Mouse (Mus musculus) midbrain, embryonic 16.5 days (tissue): ENCODE results near the gene Klhdc8a. TPM values are rescaled to one million over a fixed set of nuclear protein-coding genes. Genes with fewer than 3 reads are reported as not detected.

Experiments used
- ATAC-seq: fragments of 200-750 bp; cut with Nextera tagmentation; 2 replicates; pipeline ENCODE4 v1.8.0; 2017; ENCODE audit warnings: moderate TSS enrichment
- H3K27ac ChIP-seq: fragments of 300-500 bp; sonication (generic); 2 replicates; pipeline ENCODE4 v1.5.1; 2014; ENCODE audit warnings: mild to moderate bottlenecking, low read length, mixed read lengths
- H3K27me3 ChIP-seq: fragments of 300-500 bp; sonication (generic); 2 replicates; pipeline ENCODE4 v1.6.1; 2014; ENCODE audit warnings: low read depth, low read length, mixed read lengths; ENCODE audit not compliant: control insufficient read depth, insufficient read depth
- H3K36me3 ChIP-seq: fragments of 300-500 bp; sonication (generic); 2 replicates; pipeline ENCODE4 v1.6.1; 2014; ENCODE audit warnings: mild to moderate bottlenecking, low read length, moderate library complexity, mixed read lengths; ENCODE audit not compliant: control insufficient read depth, insufficient read depth
- H3K4me1 ChIP-seq: fragments of 300-500 bp; sonication (generic); 2 replicates; pipeline ENCODE4 v1.6.1; 2014; ENCODE audit warnings: mild to moderate bottlenecking, low read length, mixed read lengths; ENCODE audit not compliant: control insufficient read depth, insufficient read depth
- H3K4me2 ChIP-seq: fragments of 300-500 bp; sonication (generic); 2 replicates; pipeline ENCODE4 v1.6.1; 2014; ENCODE audit warnings: mild to moderate bottlenecking, low read length, mixed read lengths
- H3K4me3 ChIP-seq: fragments of 300-500 bp; sonication (generic); 2 replicates; pipeline ENCODE4 v1.5.1; 2014; ENCODE audit warnings: low read depth, mild to moderate bottlenecking, low read length, moderate library complexity, mixed read lengths
- H3K9ac ChIP-seq: fragments of 300-500 bp; sonication (generic); 2 replicates; pipeline ENCODE4 v1.6.1; 2014; ENCODE audit warnings: low read depth, low read length, mixed read lengths
- H3K9me3 ChIP-seq: fragments of 300-500 bp; sonication (generic); replicated peaks from 2 replicates; pipeline ENCODE4 v1.6.1; 2014; ENCODE audit warnings: mild to moderate bottlenecking, low read length, mixed read lengths; ENCODE audit not compliant: control insufficient read depth, poor library complexity, severe bottlenecking
- WGBS: fragments of 180-500 bp; shearing (Covaris S2); extraction: QIAGEN DNeasy Blood & Tissue Kit; methylation state at CpG from one replicate; pipeline ENCODE4 v1.1.7; 2014; 5-methylcytosine and 5-hydroxymethylcytosine counted together
- polyA plus RNA-seq: library from polyadenylated mRNA; unstranded; fragments of >200 nt; fragmentation: Nextera tagmentation; extraction: Ambion mirVana; gene quantifications from 2 replicates; pipeline ENCODE4 v1.2.1, GENCODE M21; 2015

Gene Klhdc8a
- polyA plus RNA-seq, result 8.3 and 10.8 TPM in 2 replicates

DNA sequence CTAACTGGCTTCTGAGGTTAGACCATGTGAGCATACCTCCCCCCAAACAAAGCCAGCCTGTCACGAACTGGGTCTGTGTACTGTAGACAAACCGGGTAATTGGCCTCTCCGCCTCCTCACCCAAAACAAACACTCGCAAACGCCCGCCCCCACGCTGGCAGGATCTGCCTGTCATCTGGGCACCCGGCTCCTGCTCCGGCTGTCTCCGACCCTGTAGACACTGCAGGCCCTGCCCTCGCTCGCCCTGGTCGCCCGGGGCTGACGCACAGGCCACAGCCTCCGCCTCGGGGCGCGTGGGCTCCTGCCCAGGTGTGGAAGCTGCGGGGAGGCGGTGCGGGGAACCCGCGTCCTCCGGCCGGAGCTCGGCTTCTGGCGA, at the start of gene Klhdc8a:
TSS of gene Klhdc8a (plus strand) at position 202 of the 376 bp plus-strand sequence.
- peaks cover 45% of the 10 kb centered on the region for H3K4me1 ChIP-seq
- no peaks in the 10 kb centered on the region for H3K27me3 ChIP-seq
- H3K9ac ChIP-seq, result peak within 1 kb of the TSS; percentile 83
- H3K9me3 ChIP-seq, result no peaks in the 10 kb centered on the region
- peak within 1 kb of the TSS; percentile 66 for H3K4me3 ChIP-seq
- peak within 1 kb of the TSS; percentile 96 for H3K4me2 ChIP-seq
- peak; percentile 66 for ATAC-seq
- no peaks in the 10 kb centered on the region for H3K36me3 ChIP-seq
- WGBS, result 1% methylated on average over 28 of the region's 28 CpGs
- peak within 1 kb of the TSS; percentile 88 for H3K27ac ChIP-seq

DNA sequence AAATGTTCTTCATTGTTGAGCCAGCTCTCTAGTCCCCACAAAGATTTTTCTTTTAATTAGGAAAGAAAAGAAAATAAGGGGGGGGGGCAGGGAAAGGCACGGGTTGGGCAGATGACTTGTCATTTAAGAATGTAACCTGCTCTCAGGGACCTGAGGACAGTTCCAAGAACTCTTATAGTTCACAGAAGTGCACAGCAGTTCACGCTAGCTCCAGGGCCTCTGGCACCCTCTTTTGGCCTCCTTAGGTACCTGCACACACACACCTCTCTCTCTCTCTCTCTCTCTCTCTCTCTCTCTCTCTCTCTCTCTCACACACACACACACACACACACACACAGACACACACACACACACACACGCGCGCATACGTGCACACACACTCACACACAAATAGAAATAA, 44.0 kb upstream of the Klhdc8a start:
- Histone ChIP-seq H3K36me3 (no peaks in the 10 kb centered on the region), H3K9ac (no peak overlapping the region), H3K4me3 (no peak overlapping the region), H3K27me3 (no peaks in the 10 kb centered on the region), H3K4me2 (no peak overlapping the region), H3K4me1 (no peaks in the 10 kb centered on the region), H3K27ac (no peak overlapping the region), H3K9me3 (no peaks in the 10 kb centered on the region)
- ATAC-seq, result no peak
- WGBS, result 83% methylated on average over 6 of the region's 6 CpGs

DNA sequence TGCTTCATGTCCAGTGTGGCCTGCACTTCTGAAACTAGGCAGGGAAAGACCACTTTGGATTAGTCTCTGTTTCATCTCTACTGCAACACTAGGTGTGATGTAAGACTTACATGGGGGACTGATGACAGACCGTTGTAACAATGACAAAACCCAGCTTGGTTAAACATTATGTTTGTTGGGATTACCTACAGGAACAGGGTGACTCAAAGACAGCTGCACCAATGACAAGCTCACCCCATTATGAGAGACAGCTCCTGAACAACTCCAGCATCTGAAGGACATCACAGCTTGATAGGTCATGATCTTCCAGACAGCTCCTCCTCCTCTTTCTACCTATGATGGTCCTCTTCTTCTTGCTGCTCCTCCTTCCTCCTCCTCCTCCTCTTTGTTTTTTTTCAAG, 38.1 kb upstream of the Klhdc8a start:
- no peak overlapping the region for H3K4me3 ChIP-seq
- no peak for ATAC-seq
- H3K4me2 ChIP-seq, result no peak overlapping the region
- no peaks in the 10 kb centered on the region for H3K27me3 ChIP-seq
- H3K9ac ChIP-seq, result no peak overlapping the region
- H3K36me3 ChIP-seq, result no peaks in the 10 kb centered on the region
- 88% methylated on average over 1 of the region's 1 CpGs for WGBS
- H3K9me3 ChIP-seq, result no peaks in the 10 kb centered on the region
- H3K4me1 ChIP-seq, result no peaks in the 10 kb centered on the region
- no peak overlapping the region for H3K27ac ChIP-seq

DNA sequence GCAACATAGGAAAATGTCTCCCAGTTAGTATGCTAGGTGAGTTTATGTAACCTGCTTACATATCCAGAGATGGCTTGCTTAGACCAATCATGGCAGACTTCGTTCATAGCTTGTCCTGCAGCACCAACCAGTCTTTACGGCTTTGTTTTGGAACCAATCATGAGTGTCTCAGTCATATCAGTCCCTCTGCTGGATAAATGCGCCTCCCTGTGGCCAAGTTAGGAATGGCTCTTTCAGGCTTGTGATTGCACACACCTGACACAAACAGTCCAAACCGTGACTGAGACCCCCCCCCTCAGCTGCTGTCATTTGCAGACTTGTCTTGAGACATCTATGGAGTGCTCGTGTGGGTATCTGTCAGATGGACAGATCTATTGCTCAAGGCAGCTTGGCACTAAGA, 37.4 kb upstream of the Klhdc8a start:
- H3K4me1 ChIP-seq, result no peaks in the 10 kb centered on the region
- no peaks in the 10 kb centered on the region for H3K9me3 ChIP-seq
- ATAC-seq, result no peak
- no peaks in the 10 kb centered on the region for H3K27me3 ChIP-seq
- H3K4me2 ChIP-seq, result no peak overlapping the region
- H3K27ac ChIP-seq, result no peak overlapping the region
- no peak overlapping the region for H3K4me3 ChIP-seq
- no peak overlapping the region for H3K9ac ChIP-seq
- 67% methylated on average over 5 of the region's 5 CpGs for WGBS
- no peaks in the 10 kb centered on the region for H3K36me3 ChIP-seq

DNA sequence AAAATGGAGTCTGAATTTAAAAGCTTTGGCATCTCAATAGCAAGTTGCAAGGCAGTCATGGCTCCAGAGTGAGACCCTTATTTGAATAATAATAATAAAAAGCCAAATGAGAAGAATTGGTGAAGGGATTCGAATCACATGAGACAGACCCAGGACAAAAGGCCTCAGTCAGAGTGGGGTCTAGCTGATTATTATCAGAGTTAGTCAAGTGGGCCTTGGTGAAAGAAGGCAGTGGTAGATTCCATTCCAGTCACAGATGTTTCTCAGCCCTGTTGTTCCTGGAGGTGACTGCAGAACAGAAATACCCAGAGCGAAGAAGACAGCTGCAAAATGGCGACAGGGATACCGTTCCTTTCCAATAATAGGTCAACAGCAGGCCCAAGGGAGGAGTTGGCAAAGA, 34.8 kb upstream of the Klhdc8a start:
- H3K4me1 ChIP-seq, result no peaks in the 10 kb centered on the region
- H3K9me3 ChIP-seq, result no peaks in the 10 kb centered on the region
- no peak for ATAC-seq
- 69% methylated on average over 4 of the region's 4 CpGs for WGBS
- H3K36me3 ChIP-seq, result no peaks in the 10 kb centered on the region
- H3K27me3 ChIP-seq, result no peaks in the 10 kb centered on the region
- H3K4me2 ChIP-seq, result no peak overlapping the region
- no peak overlapping the region for H3K4me3 ChIP-seq
- H3K9ac ChIP-seq, result no peak overlapping the region
- no peak overlapping the region for H3K27ac ChIP-seq

DNA sequence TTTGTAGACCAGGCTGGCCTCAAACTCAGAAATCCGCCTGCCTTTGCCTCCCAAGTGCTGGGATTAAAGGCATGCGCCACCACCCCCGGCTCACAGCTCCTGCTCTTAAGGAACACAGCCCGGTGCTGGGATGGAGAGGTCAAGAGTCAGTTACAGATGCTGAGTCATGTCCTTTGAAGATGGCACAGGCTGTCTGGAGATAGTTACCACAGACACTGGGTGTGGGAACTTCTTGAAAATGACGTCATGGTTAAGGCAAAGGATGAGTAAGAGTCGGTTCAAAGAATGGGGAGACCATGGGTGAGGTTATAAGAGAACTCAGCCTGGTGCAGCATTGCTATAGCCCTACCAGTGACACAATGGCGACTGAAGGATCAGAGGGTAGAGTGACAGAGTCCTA, 33.8 kb upstream of the Klhdc8a start:
- H3K36me3 ChIP-seq, result no peaks in the 10 kb centered on the region
- H3K4me3 ChIP-seq, result no peak overlapping the region
- no peak for ATAC-seq
- H3K27ac ChIP-seq, result no peak overlapping the region
- no peak overlapping the region for H3K9ac ChIP-seq
- H3K9me3 ChIP-seq, result no peaks in the 10 kb centered on the region
- no peaks in the 10 kb centered on the region for H3K27me3 ChIP-seq
- WGBS, result 69% methylated on average over 6 of the region's 7 CpGs
- H3K4me2 ChIP-seq, result no peak overlapping the region
- no peaks in the 10 kb centered on the region for H3K4me1 ChIP-seq

DNA sequence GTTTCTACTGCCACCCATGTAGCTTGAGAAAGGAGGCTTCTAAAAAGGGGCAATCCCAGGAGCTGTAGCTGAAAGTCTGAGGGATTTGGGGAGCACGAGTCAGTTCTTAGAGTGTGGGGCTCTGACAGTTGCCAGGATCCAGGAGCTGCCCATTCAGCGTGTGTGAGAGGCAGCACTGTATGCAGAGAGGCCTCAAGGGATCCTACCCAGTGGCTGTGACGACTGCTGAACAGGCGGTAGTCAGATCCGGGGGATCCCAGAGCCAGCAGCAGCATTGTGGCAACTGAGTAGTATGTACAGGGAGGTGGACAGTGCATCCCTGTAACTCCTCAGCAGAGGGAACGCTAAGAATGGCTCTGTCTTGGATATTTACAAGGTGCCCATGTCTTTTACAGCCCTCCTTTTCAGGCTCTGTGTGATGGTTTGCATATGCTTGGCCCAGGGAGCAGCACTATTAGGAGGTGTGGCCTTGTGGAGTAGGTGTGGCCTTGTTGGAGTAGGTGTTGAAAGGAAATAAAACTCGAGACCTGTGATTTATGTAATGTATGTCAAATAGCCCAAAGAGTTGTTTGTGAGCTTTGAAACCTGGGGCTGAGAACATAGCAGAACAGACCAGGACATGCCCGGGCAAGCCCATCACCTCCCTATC, 33.1 kb upstream of the Klhdc8a start:
- Histone ChIP-seq H3K4me2 (no peak overlapping the region), H3K27ac (no peak overlapping the region), H3K4me1 (no peaks in the 10 kb centered on the region), H3K9ac (no peak overlapping the region), H3K4me3 (no peak overlapping the region), H3K36me3 (no peaks in the 10 kb centered on the region), H3K27me3 (no peaks in the 10 kb centered on the region), H3K9me3 (no peaks in the 10 kb centered on the region)
- ATAC-seq, result no peak
- 68% methylated on average over 8 of the region's 8 CpGs for WGBS

DNA sequence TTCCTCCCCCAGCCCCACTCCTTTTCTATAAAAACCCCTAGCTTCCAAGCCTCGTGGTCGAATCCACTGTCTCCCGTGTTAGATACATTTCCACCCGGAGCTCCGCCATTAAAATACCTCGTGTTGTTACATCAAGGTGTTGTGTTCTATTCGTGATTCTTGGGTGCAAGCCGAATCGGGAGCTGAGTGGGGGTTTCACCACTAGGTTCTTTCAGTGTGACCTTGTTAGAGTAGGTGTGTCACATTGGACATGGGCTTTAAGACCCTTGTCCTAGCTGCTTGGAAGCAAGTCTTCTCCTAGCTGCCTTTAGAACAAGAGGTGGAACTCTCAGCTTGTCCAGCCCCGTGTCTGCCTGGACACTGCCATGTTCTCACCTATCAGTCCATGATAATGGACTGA, 32.5 kb upstream of the Klhdc8a start:
- H3K4me1 ChIP-seq, result no peaks in the 10 kb centered on the region
- no peaks in the 10 kb centered on the region for H3K27me3 ChIP-seq
- H3K9ac ChIP-seq, result no peak overlapping the region
- no peak overlapping the region for H3K27ac ChIP-seq
- 91% methylated on average over 10 of the region's 10 CpGs for WGBS
- no peak for ATAC-seq
- H3K9me3 ChIP-seq, result no peaks in the 10 kb centered on the region
- no peak overlapping the region for H3K4me3 ChIP-seq
- H3K4me2 ChIP-seq, result no peak overlapping the region
- no peaks in the 10 kb centered on the region for H3K36me3 ChIP-seq

DNA sequence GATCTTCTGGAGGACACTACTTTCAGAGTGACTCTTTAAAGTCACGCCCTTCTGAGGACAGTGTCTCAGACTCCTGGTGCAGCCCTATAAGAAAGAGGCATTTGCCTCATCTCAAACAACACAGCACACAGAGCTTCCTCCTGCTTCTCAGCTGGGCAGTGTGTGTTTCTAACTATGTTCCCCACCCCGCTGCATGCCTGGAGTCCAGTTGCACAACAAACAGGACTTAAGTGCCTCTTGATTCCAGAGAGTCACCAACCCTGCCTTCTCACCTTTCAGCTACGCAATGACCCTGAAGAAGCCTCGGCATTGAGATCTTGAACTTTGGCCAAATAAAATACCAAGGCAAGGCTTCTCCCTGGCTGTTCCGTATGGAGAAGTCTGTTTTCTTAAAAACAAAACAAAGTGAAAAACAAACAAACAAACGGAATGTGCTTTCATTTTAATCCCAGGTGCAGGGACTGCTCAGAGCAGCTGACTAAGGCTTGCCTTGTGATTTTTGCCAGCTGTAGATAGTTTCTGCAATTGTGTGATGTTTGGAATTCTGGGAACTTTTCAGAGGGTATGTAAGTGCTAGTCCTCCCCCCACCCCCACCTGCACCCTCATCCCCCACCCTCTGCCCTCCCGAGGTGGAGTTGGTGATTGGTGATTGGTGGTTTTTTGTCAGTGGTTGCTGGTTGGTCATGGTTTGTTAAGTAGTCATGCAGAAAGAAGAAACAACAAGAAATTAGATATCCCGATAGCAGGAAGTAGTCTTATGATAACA, 31.5 kb upstream of the Klhdc8a start:
- H3K36me3 ChIP-seq, result no peaks in the 10 kb centered on the region
- no peak overlapping the region for H3K4me3 ChIP-seq
- 68% methylated on average over 8 of the region's 8 CpGs for WGBS
- no peak overlapping the region for H3K27ac ChIP-seq
- H3K9ac ChIP-seq, result no peak overlapping the region
- no peaks in the 10 kb centered on the region for H3K9me3 ChIP-seq
- H3K27me3 ChIP-seq, result no peaks in the 10 kb centered on the region
- ATAC-seq, result no peak
- no peak overlapping the region for H3K4me2 ChIP-seq
- H3K4me1 ChIP-seq, result no peaks in the 10 kb centered on the region
